Mouse (Mus musculus): ENCODE data around the gene Mbnl2. TPM values are rescaled to one million over a fixed set of nuclear protein-coding genes. Genes with fewer than 3 reads are reported as not detected.

Mbnl2 gene
- polyA plus RNA-seq, 1 experiment from 2014 or later: 36.4 TPM

- no peak overlapping the region for H3K27ac ChIP-seq (ENCODE audit: low read depth, low read length)
- H3K36me3 ChIP-seq (ENCODE audit: control insufficient read depth, insufficient read depth, low read length): no peaks in the 10 kb centered on the region
- H3K4me2 ChIP-seq: no peak overlapping the region
- H3K4me1 ChIP-seq (ENCODE audit: control insufficient read depth, insufficient read depth, low read length): no peaks in the 10 kb centered on the region
- H3K9ac ChIP-seq (ENCODE audit: low read length): no peak overlapping the region
- ATAC-seq (ENCODE audit: low FRiP score) (no peak), DNase-seq (ENCODE audit: low spot score, missing footprints) (no peak)
- no peaks in the 10 kb centered on the region for H3K9me3 ChIP-seq (ENCODE audit: control insufficient read depth, low read length)
- 97% methylated on average over 4 of the region's 4 CpGs for WGBS
- H3K4me3 ChIP-seq (ENCODE audit: low read depth, low read length): no peak overlapping the region
- no peaks in the 10 kb centered on the region for H3K27me3 ChIP-seq (ENCODE audit: control insufficient read depth, insufficient read depth, low read length)
These were observed 25.3 kb downstream of the Mbnl2 start for GRCm38 (mm10) chr14:120300814-120301213.

DNA sequence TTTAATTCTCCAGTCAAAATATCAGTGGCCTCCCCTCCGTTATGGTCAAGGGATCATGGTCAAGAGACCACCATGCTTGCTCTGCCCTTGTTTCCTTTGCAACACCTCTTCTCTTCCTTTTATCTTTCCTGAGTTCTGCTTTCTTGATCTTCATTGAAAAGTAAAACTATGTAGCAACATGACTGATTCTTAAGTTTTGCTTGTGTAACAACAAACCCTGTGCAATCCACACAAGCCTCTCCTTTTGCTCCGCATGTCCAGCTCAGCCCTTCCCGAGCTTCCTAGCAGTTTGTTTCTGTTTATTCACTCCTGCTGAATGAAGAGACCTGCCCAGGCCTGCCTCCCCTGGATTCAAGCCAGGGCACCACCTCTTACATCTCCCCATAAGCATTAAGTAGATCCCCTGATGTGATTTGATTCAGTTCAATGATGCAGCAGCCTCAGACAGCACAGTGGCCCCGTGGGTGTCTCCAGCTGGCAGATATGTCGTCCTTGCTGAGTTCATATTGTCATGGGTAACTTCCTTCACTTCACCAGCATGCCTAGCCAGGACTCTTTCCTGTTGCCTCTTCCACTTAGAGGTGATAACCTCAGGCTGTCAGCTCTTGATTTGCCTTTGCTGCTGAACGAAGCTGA is 27.6 kb downstream of the Mbnl2 start:
- Histone ChIP-seq H3K9me3 (ENCODE audit: control insufficient read depth, low read length) (no peaks in the 10 kb centered on the region), H3K4me1 (ENCODE audit: control insufficient read depth, insufficient read depth, low read length) (peaks cover 2% of the 10 kb centered on the region; the same call in 1 of the 2 replicates), H3K36me3 (ENCODE audit: control insufficient read depth, insufficient read depth, low read length) (no peaks in the 10 kb centered on the region), H3K4me2 (no peak overlapping the region), H3K4me3 (ENCODE audit: low read depth, low read length) (no peak overlapping the region), H3K27ac (ENCODE audit: low read depth, low read length) (no peak overlapping the region), H3K27me3 (ENCODE audit: control insufficient read depth, insufficient read depth, low read length) (no peaks in the 10 kb centered on the region), H3K9ac (ENCODE audit: low read length) (no peak overlapping the region)
- no peak for DNase-seq (ENCODE audit: low spot score, missing footprints)
- no peak for ATAC-seq (ENCODE audit: low FRiP score)
- WGBS: 31% methylated on average over 6 of the region's 6 CpGs

DNA sequence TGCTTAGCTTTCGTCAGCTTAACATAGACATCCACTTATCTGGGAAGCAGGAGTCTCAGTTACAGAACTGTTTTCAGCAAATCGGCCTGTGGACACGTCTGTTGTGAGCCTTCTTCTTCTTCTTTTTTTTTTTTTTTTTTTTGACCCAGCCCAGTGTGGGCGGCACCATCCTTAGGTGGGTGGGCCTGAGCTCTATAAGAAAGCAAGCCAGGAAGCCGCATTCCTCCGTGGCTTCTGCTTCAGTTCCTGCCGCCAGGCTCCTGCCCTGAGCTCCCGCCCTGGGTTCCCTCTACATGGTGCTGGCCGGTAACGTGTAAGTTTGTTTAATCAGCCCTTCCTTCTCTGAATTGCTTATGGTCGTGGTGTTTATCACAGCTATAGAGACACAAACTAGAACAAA is 30.8 kb downstream of the Mbnl2 start:
- peaks cover 2% of the 10 kb centered on the region; the same call in 1 of the 2 replicates for H3K4me1 ChIP-seq (ENCODE audit: control insufficient read depth, insufficient read depth, low read length)
- DNase-seq (ENCODE audit: low spot score, missing footprints) (no peak), ATAC-seq (ENCODE audit: low FRiP score) (no peak)
- no peaks in the 10 kb centered on the region for H3K36me3 ChIP-seq (ENCODE audit: control insufficient read depth, insufficient read depth, low read length)
- no peak overlapping the region for H3K4me3 ChIP-seq (ENCODE audit: low read depth, low read length)
- no peak overlapping the region for H3K4me2 ChIP-seq
- WGBS: 85% methylated on average over 11 of the region's 11 CpGs
- no peaks in the 10 kb centered on the region for H3K9me3 ChIP-seq (ENCODE audit: control insufficient read depth, low read length)
- H3K9ac ChIP-seq (ENCODE audit: low read length): no peak overlapping the region
- no peak overlapping the region for H3K27ac ChIP-seq (ENCODE audit: low read depth, low read length)
- H3K27me3 ChIP-seq (ENCODE audit: control insufficient read depth, insufficient read depth, low read length): no peaks in the 10 kb centered on the region

DNA sequence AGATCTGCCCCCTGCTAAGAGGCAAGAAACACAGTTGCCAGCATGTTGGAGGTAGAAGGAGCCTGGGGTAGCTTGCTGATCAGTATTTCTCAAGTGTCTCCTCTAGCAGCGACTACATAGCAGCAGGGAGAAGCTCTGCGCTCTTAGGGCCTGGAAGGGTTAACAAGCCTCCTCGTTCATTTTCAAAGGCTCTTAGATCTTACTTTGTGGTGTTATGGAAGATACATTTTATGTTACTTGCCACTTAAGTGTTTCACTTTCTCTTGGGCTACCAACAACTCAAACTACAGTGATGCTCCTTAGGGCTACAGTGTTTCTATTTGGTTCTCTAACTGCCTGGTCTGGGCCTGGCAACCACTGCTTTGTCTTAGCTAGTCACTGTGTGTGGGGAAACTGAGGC is 31.9 kb downstream of the Mbnl2 start:
- H3K36me3 ChIP-seq (ENCODE audit: control insufficient read depth, insufficient read depth, low read length): no peaks in the 10 kb centered on the region
- H3K4me2 ChIP-seq: no peak overlapping the region
- no peaks in the 10 kb centered on the region for H3K27me3 ChIP-seq (ENCODE audit: control insufficient read depth, insufficient read depth, low read length)
- H3K27ac ChIP-seq (ENCODE audit: low read depth, low read length): no peak overlapping the region
- DNase-seq (ENCODE audit: low spot score, missing footprints) (no peak), ATAC-seq (ENCODE audit: low FRiP score) (no peak)
- no peak overlapping the region for H3K4me3 ChIP-seq (ENCODE audit: low read depth, low read length)
- H3K9me3 ChIP-seq (ENCODE audit: control insufficient read depth, low read length): no peaks in the 10 kb centered on the region
- H3K4me1 ChIP-seq (ENCODE audit: control insufficient read depth, insufficient read depth, low read length): peaks cover 5% of the 10 kb centered on the region; the same call in 1 of the 2 replicates
- no peak overlapping the region for H3K9ac ChIP-seq (ENCODE audit: low read length)
- 74% methylated on average over 3 of the region's 3 CpGs for WGBS

DNA sequence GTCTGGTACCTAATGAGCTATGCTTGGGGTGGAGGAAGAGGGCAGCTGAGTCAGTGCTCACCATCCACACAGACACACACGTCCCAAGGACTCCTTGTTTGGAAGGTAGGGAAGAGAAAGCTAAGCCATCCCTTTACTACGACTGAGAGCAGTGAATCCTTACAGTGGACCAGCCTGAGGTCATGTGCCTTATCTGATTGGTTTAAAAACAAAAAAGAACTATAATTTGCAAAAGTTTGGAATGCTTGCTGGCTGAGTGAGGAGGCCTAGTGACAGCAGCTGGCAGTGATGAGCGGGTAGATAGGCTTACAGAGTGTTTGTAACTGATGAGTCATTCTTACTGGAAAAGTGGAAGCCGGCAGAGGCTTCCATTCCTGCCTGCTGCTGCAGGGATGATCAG is 32.5 kb downstream of the Mbnl2 start:
- Histone ChIP-seq H3K4me1 (ENCODE audit: control insufficient read depth, insufficient read depth, low read length) (peaks cover 5% of the 10 kb centered on the region; the same call in 1 of the 2 replicates), H3K9ac (ENCODE audit: low read length) (no peak overlapping the region), H3K9me3 (ENCODE audit: control insufficient read depth, low read length) (no peaks in the 10 kb centered on the region), H3K36me3 (ENCODE audit: control insufficient read depth, insufficient read depth, low read length) (no peaks in the 10 kb centered on the region), H3K27ac (ENCODE audit: low read depth, low read length) (no peak overlapping the region), H3K4me3 (ENCODE audit: low read depth, low read length) (no peak overlapping the region), H3K27me3 (ENCODE audit: control insufficient read depth, insufficient read depth, low read length) (no peaks in the 10 kb centered on the region), H3K4me2 (no peak overlapping the region)
- 65% methylated on average over 4 of the region's 4 CpGs for WGBS
- ATAC-seq (ENCODE audit: low FRiP score): no peak
- no peak for DNase-seq (ENCODE audit: low spot score, missing footprints)

GRCm38 (mm10) chr14:120309691-120310090 is 34.2 kb downstream of the Mbnl2 start:
- Histone ChIP-seq H3K36me3 (ENCODE audit: control insufficient read depth, insufficient read depth, low read length) (no peaks in the 10 kb centered on the region), H3K4me3 (ENCODE audit: low read depth, low read length) (no peak overlapping the region), H3K27me3 (ENCODE audit: control insufficient read depth, insufficient read depth, low read length) (no peaks in the 10 kb centered on the region), H3K27ac (ENCODE audit: low read depth, low read length) (no peak overlapping the region), H3K9ac (ENCODE audit: low read length) (no peak overlapping the region), H3K4me2 (no peak overlapping the region), H3K9me3 (ENCODE audit: control insufficient read depth, low read length) (no peaks in the 10 kb centered on the region), H3K4me1 (ENCODE audit: control insufficient read depth, insufficient read depth, low read length) (peaks cover 5% of the 10 kb centered on the region; the same call in 1 of the 2 replicates)
- ATAC-seq (ENCODE audit: low FRiP score) (no peak), DNase-seq (ENCODE audit: low spot score, missing footprints) (no peak)
- WGBS: 89% methylated on average over 6 of the region's 6 CpGs

DNA sequence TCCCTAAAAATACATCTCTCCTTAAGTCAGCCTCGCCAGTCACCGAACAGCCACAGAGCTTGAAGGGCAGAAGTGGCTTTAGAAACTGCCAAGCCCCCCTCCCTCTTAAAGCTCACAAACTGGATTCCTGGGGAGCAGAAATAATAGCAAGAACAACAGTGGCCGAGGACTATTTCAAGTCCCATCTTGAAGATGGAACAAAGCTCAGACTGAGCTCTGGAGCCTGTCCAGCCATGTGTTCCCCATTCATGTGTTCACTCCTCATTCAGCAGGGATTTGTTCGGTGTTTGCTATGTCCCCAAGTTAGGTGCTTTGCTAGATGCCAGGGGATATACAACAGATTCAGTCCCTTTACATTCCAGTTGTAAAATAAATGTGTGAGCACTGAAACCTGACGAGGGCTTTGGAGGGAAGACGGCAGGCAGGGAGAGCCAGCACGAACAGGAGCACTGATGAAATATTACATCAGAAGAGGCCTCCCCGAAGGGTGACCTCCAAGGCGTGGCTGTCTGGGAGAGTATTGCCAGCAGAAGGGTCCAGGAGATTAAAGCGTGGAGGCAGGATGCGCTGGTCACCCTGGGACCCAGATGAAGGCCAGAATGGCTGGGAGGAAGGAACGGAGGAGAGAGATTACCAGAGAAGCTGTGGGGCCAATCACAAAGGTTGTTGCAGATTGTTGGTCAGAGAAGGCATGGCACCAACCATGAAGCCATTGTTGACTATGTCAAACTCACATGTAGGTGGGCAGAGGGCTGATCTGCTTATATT is 36.0 kb downstream of the Mbnl2 start:
- H3K9me3 ChIP-seq (ENCODE audit: control insufficient read depth, low read length): no peaks in the 10 kb centered on the region
- no peak overlapping the region for H3K27ac ChIP-seq (ENCODE audit: low read depth, low read length)
- no peaks in the 10 kb centered on the region for H3K27me3 ChIP-seq (ENCODE audit: control insufficient read depth, insufficient read depth, low read length)
- no peak overlapping the region for H3K9ac ChIP-seq (ENCODE audit: low read length)
- no peak overlapping the region for H3K4me3 ChIP-seq (ENCODE audit: low read depth, low read length)
- 66% methylated on average over 12 of the region's 12 CpGs for WGBS
- DNase-seq (ENCODE audit: low spot score, missing footprints) (no peak), ATAC-seq (ENCODE audit: low FRiP score) (no peak)
- H3K36me3 ChIP-seq (ENCODE audit: control insufficient read depth, insufficient read depth, low read length): no peaks in the 10 kb centered on the region
- no peak overlapping the region for H3K4me2 ChIP-seq
- peaks cover 5% of the 10 kb centered on the region; the same call in 1 of the 2 replicates for H3K4me1 ChIP-seq (ENCODE audit: control insufficient read depth, insufficient read depth, low read length)

DNA sequence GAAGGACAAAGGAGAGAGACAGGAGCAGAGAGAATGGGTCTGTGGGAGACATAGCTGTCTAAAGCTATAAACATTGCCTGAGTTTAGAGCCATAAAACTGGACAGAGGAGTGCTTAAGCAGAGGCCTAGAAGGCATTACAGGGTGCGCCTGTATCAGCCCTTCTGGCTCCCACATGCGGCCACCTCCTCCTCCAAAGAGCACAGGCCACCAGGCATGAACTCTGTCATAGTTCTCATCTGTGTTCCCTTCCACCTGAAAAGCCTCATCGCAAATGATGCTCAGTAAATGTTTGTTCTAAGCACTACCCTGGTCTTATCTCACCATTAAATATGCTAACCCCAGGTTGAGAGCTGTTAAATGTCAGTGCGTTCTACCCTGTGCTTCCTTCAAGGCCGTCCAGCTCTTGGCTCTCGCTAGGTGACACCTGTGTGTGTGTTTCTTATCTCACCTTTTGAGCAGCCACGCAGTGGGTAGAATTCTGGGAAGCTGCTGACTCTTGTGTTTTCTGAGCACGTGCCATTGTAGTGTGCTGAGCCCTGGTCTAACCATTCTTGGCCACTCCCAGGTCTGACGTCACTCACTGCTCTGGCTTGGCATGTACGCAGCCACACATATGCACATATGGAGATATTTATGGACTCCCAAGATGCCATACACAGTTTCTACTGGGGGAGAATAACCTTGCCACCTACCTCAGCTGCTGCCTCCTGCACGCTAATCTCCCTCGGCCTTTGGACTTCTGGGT is 37.4 kb downstream of the Mbnl2 start:
- Histone ChIP-seq H3K36me3 (ENCODE audit: control insufficient read depth, insufficient read depth, low read length) (no peaks in the 10 kb centered on the region), H3K4me3 (ENCODE audit: low read depth, low read length) (no peak overlapping the region), H3K9ac (ENCODE audit: low read length) (no peak overlapping the region), H3K27me3 (ENCODE audit: control insufficient read depth, insufficient read depth, low read length) (no peaks in the 10 kb centered on the region), H3K4me1 (ENCODE audit: control insufficient read depth, insufficient read depth, low read length) (0 out of 2 replicates have a peak, but pooled peaks cover 3% of the 10 kb centered on the region), H3K4me2 (no peak overlapping the region), H3K27ac (ENCODE audit: low read depth, low read length) (no peak overlapping the region), H3K9me3 (ENCODE audit: control insufficient read depth, low read length) (no peaks in the 10 kb centered on the region)
- no peak for DNase-seq (ENCODE audit: low spot score, missing footprints)
- ATAC-seq (ENCODE audit: low FRiP score): no peak
- WGBS: 93% methylated on average over 12 of the region's 12 CpGs

GRCm38 (mm10) chr14:120313466-120313865 is 38.0 kb downstream of the Mbnl2 start:
- no peaks in the 10 kb centered on the region for H3K9me3 ChIP-seq (ENCODE audit: control insufficient read depth, low read length)
- 92% methylated on average over 8 of the region's 8 CpGs for WGBS
- H3K4me3 ChIP-seq (ENCODE audit: low read depth, low read length): no peak overlapping the region
- no peaks in the 10 kb centered on the region for H3K27me3 ChIP-seq (ENCODE audit: control insufficient read depth, insufficient read depth, low read length)
- H3K36me3 ChIP-seq (ENCODE audit: control insufficient read depth, insufficient read depth, low read length): no peaks in the 10 kb centered on the region
- no peak overlapping the region for H3K27ac ChIP-seq (ENCODE audit: low read depth, low read length)
- DNase-seq (ENCODE audit: low spot score, missing footprints) (no peak), ATAC-seq (ENCODE audit: low FRiP score) (no peak)
- peaks cover 3% of the 10 kb centered on the region; the same call in 1 of the 2 replicates for H3K4me1 ChIP-seq (ENCODE audit: control insufficient read depth, insufficient read depth, low read length)
- H3K4me2 ChIP-seq: no peak overlapping the region
- H3K9ac ChIP-seq (ENCODE audit: low read length): no peak overlapping the region
